Mouse (Mus musculus): ENCODE data around the gene Map3k11. TPM values are rescaled to one million over a fixed set of nuclear protein-coding genes. Genes with fewer than 3 reads are reported as not detected.

The Map3k11 gene
- polyA plus RNA-seq, 1 experiment from 2014 or later: 35.3 TPM

Small RNAs within 50 kb of the gene (microRNA-seq; reads per million reads assigned to microRNA genes)
- not detected for gene Mir6987

Other genes starting within 250 kb of the Map3k11 start
- not detected in 2 replicates for gene Fosl1, start 241.2 kb upstream of the Map3k11 start, polyA plus RNA-seq (2016; fragmentation: Nextera tagmentation; extraction: Ambion mirVana)
- gene Ccdc85b, start 230.8 kb upstream of the Map3k11 start, polyA plus RNA-seq (2016; fragmentation: Nextera tagmentation; extraction: Ambion mirVana): 8.9 and 9.7 TPM in 2 replicates
- 111 and 132 TPM in 2 replicates for gene Fibp, start 228.1 kb upstream of the Map3k11 start, polyA plus RNA-seq (2016; fragmentation: Nextera tagmentation; extraction: Ambion mirVana)
- 1.6 and 1.9 TPM in 2 replicates for gene Ctsw, start 220.2 kb upstream of the Map3k11 start, polyA plus RNA-seq (2016; fragmentation: Nextera tagmentation; extraction: Ambion mirVana)
- 85.6 and 99.7 TPM in 2 replicates for gene Efemp2, start 214.8 kb upstream of the Map3k11 start, polyA plus RNA-seq (2016; fragmentation: Nextera tagmentation; extraction: Ambion mirVana)
- 38.2 and 40.4 TPM in 2 replicates for gene Mus81, start 200.3 kb upstream of the Map3k11 start, polyA plus RNA-seq (2016; fragmentation: Nextera tagmentation; extraction: Ambion mirVana)
- 3,106 and 3,128 TPM in 2 replicates for gene Cfl1, start 198.3 kb upstream of the Map3k11 start, polyA plus RNA-seq (2016; fragmentation: Nextera tagmentation; extraction: Ambion mirVana)
- not detected in 2 replicates for gene 1700020D05Rik, start 185.0 kb upstream of the Map3k11 start, polyA plus RNA-seq (2016; fragmentation: Nextera tagmentation; extraction: Ambion mirVana)
- gene Snx32, start 178.2 kb upstream of the Map3k11 start, polyA plus RNA-seq (2016; fragmentation: Nextera tagmentation; extraction: Ambion mirVana): 4.1 and 7.0 TPM in 2 replicates
- gene Ovol1, start 128.1 kb upstream of the Map3k11 start, polyA plus RNA-seq (2016; fragmentation: Nextera tagmentation; extraction: Ambion mirVana): 0.74 and 0.86 TPM in 2 replicates
- 1.2 and 1.4 TPM in 2 replicates for gene Ap5b1, start 120.7 kb upstream of the Map3k11 start, polyA plus RNA-seq (2016; fragmentation: Nextera tagmentation; extraction: Ambion mirVana)
- 197 and 205 TPM in 2 replicates for gene Rnaseh2c, start 86.9 kb upstream of the Map3k11 start, polyA plus RNA-seq (2016; fragmentation: Nextera tagmentation; extraction: Ambion mirVana)
- 51.5 and 59.3 TPM in 2 replicates for gene Kat5, start 78.5 kb upstream of the Map3k11 start, polyA plus RNA-seq (2016; fragmentation: Nextera tagmentation; extraction: Ambion mirVana)
- 31.5 and 39.6 TPM in 2 replicates for gene Rela, start 51.3 kb upstream of the Map3k11 start, polyA plus RNA-seq (2016; fragmentation: Nextera tagmentation; extraction: Ambion mirVana)
- gene Sipa1, start 25.0 kb upstream of the Map3k11 start, polyA plus RNA-seq (2016; fragmentation: Nextera tagmentation; extraction: Ambion mirVana): 35.9 and 38.6 TPM in 2 replicates
- 31.6 and 34.3 TPM in 2 replicates for gene Pcnx3, start 166 bp downstream of the Map3k11 start, polyA plus RNA-seq (2016; fragmentation: Nextera tagmentation; extraction: Ambion mirVana)
- gene Kcnk7, start 15.6 kb downstream of the Map3k11 start, polyA plus RNA-seq (2016; fragmentation: Nextera tagmentation; extraction: Ambion mirVana): not detected in 2 replicates
- 8.4 and 9.2 TPM in 2 replicates for gene Ehbp1l1, start 37.6 kb downstream of the Map3k11 start, polyA plus RNA-seq (2016; fragmentation: Nextera tagmentation; extraction: Ambion mirVana)
- gene Fam89b, start 40.9 kb downstream of the Map3k11 start, polyA plus RNA-seq (2016; fragmentation: Nextera tagmentation; extraction: Ambion mirVana): 158 TPM in 2 replicates
- gene Ltbp3, start 52.2 kb downstream of the Map3k11 start, polyA plus RNA-seq (2016; fragmentation: Nextera tagmentation; extraction: Ambion mirVana): 2.2 and 3.4 TPM in 2 replicates
- 71.6 and 78.5 TPM in 2 replicates for gene Scyl1, start 82.7 kb downstream of the Map3k11 start, polyA plus RNA-seq (2016; fragmentation: Nextera tagmentation; extraction: Ambion mirVana)
- 43.5 and 48.7 TPM in 2 replicates for gene Frmd8, start 186.5 kb downstream of the Map3k11 start, polyA plus RNA-seq (2016; fragmentation: Nextera tagmentation; extraction: Ambion mirVana)
- gene Slc25a45, start 189.1 kb downstream of the Map3k11 start, polyA plus RNA-seq (2016; fragmentation: Nextera tagmentation; extraction: Ambion mirVana): 1.8 TPM in 2 replicates
- 5.2 and 5.9 TPM in 2 replicates for gene Tigd3, start 205.4 kb downstream of the Map3k11 start, polyA plus RNA-seq (2016; fragmentation: Nextera tagmentation; extraction: Ambion mirVana)
- 223 and 240 TPM in 2 replicates for gene Dpf2, start 224.3 kb downstream of the Map3k11 start, polyA plus RNA-seq (2016; fragmentation: Nextera tagmentation; extraction: Ambion mirVana)
- gene Cdc42ep2, start 236.1 kb downstream of the Map3k11 start, polyA plus RNA-seq (2016; fragmentation: Nextera tagmentation; extraction: Ambion mirVana): 1.3 and 1.7 TPM in 2 replicates

All from limb, embryonic 10.5 days (tissue).